Mouse (Mus musculus): Measurements from ENCODE around the gene Radil.

Radil gene

GRCm38 (mm10) chr5:142486654-142487053 lies 64.2 kb downstream of the Radil start:
- in situ Hi-C loops (cut with MboI, MseI) = loop anchor here (10.0 kb wide), 1 partner anchor 718 kb away; no protein-coding TSS in a partner anchor

GRCm38 (mm10) chr5:142483581-142483980 lies 67.3 kb downstream of the Radil start:
- in situ Hi-C loops (cut with MboI, MseI) = loop anchor here (10.0 kb wide), 1 partner anchor 721 kb away; no protein-coding TSS in a partner anchor

- in situ Hi-C loops (cut with MboI, MseI) = loop anchor here (10.0 kb wide), 1 partner anchor 722 kb away; no protein-coding TSS in a partner anchor
Measured at GRCm38 (mm10) chr5:142482512-142482911, 68.4 kb downstream of the Radil start.

GRCm38 (mm10) chr5:142478829-142479435 lies 72.0 kb downstream of the Radil start:
- in situ Hi-C loops (cut with MboI, MseI) = loop anchor here (5.0 kb wide), 1 partner anchor 238 kb away; no protein-coding TSS in a partner anchor

GRCm38 (mm10) chr5:142477866-142478615 lies 72.9 kb downstream of the Radil start:
- in situ Hi-C loops (cut with MboI, MseI) = loop anchor here (5.0 kb wide), 1 partner anchor 239 kb away; no protein-coding TSS in a partner anchor

- in situ Hi-C loops (cut with MboI, MseI) = loop anchor here (5.0 kb wide), 1 partner anchor 240 kb away; no protein-coding TSS in a partner anchor
Measured at GRCm38 (mm10) chr5:142477346-142477745, 73.6 kb downstream of the Radil start.

- in situ Hi-C loops (cut with MboI, MseI) = loop anchor here (5.0 kb wide), 1 partner anchor 242 kb away; no protein-coding TSS in a partner anchor
Measured at GRCm38 (mm10) chr5:142475669-142476068, 75.2 kb downstream of the Radil start.

GRCm38 (mm10) chr5:142473696-142474095 lies 77.2 kb downstream of the Radil start:
- in situ Hi-C loops (cut with MboI, MseI) = loop anchor here (5.0 kb wide), 1 partner anchor 79 kb away; the partner anchor contains the start of gene Radil

GRCm38 (mm10) chr5:142469796-142470195 lies 81.1 kb downstream of the Radil start:
- in situ Hi-C loops (cut with MboI, MseI) = loop anchor here (5.0 kb wide), 1 partner anchor 83 kb away; the partner anchor contains the start of gene Radil

GRCm38 (mm10) chr5:142468375-142468774 lies 82.5 kb downstream of the Radil start:
- in situ Hi-C loops (cut with MboI, MseI) = no loop called here

GRCm38 (mm10) chr5:142463461-142464454 lies 87.1 kb downstream of the Radil start, which contains the start of gene Ap5z1:
Gene Ap5z1, plus strand, starts transcription at chr5:142463944.
- in situ Hi-C loops (cut with MboI, MseI) = no loop called here

GRCm38 (mm10) chr5:142463011-142463410 lies 87.9 kb downstream of the Radil start:
- in situ Hi-C loops (cut with MboI, MseI) = no loop called here

GRCm38 (mm10) chr5:142462641-142462948 lies 88.3 kb downstream of the Radil start:
- in situ Hi-C loops (cut with MboI, MseI) = no loop called here

GRCm38 (mm10) chr5:142461942-142462640 lies 88.8 kb downstream of the Radil start:
- in situ Hi-C loops (cut with MboI, MseI) = no loop called here

- in situ Hi-C loops (cut with MboI, MseI) = no loop called here
Measured at GRCm38 (mm10) chr5:142459834-142460233, 91.1 kb downstream of the Radil start.

GRCm38 (mm10) chr5:142458791-142459557 lies 91.9 kb downstream of the Radil start:
- in situ Hi-C loops (cut with MboI, MseI) = no loop called here

GRCm38 (mm10) chr5:142457345-142457744 lies 93.6 kb downstream of the Radil start:
- in situ Hi-C loops (cut with MboI, MseI) = no loop called here

- in situ Hi-C loops (cut with MboI, MseI) = no loop called here
Measured at GRCm38 (mm10) chr5:142456318-142456717, 94.6 kb downstream of the Radil start.

GRCm38 (mm10) chr5:142453742-142454141 lies 97.2 kb downstream of the Radil start:
- in situ Hi-C loops (cut with MboI, MseI) = no loop called here

- in situ Hi-C loops (cut with MboI, MseI) = no loop called here
Measured at GRCm38 (mm10) chr5:142451759-142452158, 99.1 kb downstream of the Radil start.

Data from T-helper 1 cell (primary cell).